Mouse (Mus musculus): ENCODE measurements around the gene Dusp6. TPM values are rescaled to one million over a fixed set of nuclear protein-coding genes. Genes with fewer than 3 reads are reported as not detected.

Dusp6 gene
- total RNA-seq, 1 experiment from 2014 or later: 136 TPM

Other genes starting within 250 kb of the Dusp6 start
- 16.2 and 18.2 TPM in 2 replicates for gene Poc1b, start 156.2 kb upstream of the Dusp6 start, total RNA-seq (2021)
- gene Galnt4, start 155.1 kb upstream of the Dusp6 start, total RNA-seq (2021): 7.4 and 9.2 TPM in 2 replicates
- gene Phxr2, start 136.9 kb upstream of the Dusp6 start, total RNA-seq (2021): not detected in 2 replicates

Measured in adrenal gland, postnatal 25 days (tissue).